Mouse (Mus musculus) left cerebral cortex, adult 18-20 months (tissue): ENCODE measurements around the gene Rack1. TPM values are rescaled to one million over a fixed set of nuclear protein-coding genes. Genes with fewer than 3 reads are reported as not detected.

Experiments
- DNase-seq, 2 experiments: peaks; one replicate each; pipeline ENCODE4 v3.0.0; 2021 to 2022; ENCODE audit warnings: low spot score in 2 of 2, mixed read lengths in 1 of 2
- total RNA-seq, 2 experiments: library from RNA; stranded (reverse); gene quantifications; 2 replicates each; pipeline ENCODE4 v1.2.3; 2021

The Rack1 gene
- total RNA-seq, 2 experiments from 2014 or later = 233 to 240 TPM

DNA sequence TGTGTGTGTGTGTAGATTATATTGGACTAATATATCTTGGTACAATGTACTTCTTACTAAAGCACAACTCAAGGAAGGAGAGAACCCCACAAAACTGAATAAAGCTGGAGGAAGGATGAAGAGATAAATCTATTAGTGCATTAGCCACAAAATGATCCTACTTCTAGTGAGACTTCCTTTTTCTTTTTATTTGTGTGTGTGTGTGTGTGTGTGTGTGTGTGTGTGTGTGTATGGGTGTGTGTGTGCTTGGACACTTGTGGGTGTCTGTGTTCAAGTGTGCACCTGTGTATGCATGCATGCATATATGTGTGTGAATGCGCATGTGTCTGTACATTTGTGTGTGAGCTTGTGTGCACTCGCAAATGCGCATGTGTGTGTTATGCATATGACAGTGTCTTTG is 6.9 kb upstream of the Rack1 start:
- no peak for DNase-seq

DNA sequence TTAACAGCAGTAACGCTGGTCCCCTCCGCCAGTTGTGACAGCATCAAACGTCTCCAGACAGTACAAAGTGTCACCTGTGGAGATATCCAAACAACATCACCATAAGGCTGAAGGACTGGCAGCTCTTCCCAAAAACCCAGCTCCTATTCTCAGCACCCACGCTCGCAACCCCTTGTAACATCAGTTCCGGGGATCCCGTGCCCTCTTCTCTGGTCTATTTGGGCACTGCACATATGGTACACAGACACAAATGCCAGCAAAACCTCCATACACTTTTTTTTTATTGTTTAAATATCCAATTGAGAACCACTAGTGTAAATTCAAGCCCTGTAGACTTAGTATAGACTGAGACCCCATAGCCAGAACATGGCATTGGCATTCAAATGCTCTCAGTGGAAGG is 4.9 kb upstream of the Rack1 start:
- DNase-seq = no peak

DNA sequence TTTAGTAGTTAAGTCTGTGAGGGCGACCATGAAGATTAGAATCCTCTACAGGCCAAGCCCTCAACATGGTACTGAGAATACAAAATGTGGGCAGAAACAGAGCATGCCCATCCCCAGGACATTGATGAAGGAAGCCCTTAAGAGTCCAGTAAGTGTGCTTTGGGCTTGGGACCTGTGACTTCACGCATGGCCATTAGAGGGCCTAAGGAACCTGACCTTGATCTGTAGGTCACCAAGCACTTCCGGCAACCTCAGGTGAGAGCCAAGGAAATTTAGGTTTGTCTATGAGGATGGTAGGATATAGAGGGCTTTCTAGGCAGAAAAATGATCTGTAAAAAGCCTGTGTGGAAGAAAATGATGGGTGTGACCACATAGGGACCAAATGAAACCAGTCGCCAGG is 3.8 kb upstream of the Rack1 start:
- DNase-seq = no peak

DNA sequence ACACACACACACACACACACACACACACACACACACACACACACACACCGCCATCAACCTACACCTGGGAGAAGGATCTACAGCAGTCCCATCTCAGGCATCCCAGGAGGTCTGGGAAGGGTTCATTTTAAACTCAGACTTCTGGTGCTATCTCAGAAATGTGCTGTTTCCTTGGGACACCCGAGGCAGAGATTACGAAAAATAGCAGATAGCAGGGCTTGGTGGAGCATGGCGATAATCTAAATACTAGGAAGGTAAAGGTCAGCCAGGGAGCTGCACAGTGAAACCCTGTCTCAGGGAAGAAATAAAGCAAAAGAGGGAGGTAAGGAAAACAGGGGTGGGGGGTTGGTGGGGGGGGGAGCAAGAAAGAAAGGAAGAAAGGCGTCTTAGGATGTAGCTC is 2.8 kb upstream of the Rack1 start:
- DNase-seq = no peak

DNA sequence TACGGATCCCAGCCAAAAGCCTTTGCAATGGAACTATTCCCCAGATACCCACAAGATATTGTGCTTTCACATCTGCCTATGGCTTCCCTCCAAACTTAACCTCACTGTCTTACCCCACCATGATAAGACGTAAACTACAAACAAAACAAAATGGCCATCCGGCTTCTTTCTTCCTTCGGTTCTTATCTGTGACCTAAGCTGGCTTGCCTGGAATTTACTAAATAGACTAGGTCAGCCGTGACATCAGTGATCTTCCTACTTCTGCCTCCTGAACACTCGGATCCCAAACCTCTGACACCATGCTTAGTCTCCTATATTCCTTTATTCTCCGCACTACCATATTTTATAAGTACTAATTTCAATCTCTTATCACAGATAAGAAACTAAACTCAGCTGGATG is 1.8 kb upstream of the Rack1 start:
- DNase-seq = no peak

DNA sequence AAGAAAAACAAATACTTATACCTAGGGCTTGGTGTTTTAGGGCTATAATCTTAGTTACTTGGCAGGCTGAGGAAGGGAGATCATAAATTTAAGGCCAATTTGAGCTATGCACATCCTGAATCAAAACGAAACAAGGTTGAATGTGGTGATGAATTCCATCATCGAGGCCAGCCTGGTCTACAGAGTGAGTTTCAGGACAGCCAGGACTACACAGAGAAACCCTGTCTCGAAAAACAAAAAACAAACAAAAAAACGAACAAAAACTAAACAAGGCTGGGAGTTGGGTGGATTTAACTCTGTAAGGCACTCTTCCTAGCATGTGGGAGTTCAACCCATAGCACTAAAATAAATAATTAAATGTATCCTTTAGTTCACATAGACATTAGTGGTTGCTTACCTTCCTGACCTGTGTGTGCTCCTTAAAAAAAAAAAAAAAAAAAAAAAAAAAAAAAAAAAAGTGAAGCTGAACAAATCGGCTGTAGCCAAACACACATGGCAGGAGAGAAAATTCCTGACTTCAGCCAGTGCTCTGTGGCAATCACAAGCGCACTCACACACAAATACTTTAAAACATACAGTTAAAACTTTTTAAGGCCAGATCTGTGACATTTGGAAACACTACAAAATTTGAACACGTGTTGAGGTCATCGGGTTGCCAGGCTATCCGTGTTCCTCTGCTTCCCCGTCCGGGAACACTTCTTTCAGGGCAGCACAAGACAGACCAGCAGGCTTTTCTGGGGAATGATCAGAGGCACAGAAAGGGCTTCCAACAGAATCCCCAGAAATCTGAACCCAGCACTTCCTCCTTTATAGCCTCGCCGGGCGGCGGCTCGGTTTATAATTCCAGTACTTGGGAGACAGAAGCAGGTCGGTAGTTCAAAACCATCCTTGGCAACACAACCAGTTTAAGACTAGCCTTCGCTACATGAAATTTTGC is 880 bp upstream of the Rack1 start:
- DNase-seq = no peak

DNA sequence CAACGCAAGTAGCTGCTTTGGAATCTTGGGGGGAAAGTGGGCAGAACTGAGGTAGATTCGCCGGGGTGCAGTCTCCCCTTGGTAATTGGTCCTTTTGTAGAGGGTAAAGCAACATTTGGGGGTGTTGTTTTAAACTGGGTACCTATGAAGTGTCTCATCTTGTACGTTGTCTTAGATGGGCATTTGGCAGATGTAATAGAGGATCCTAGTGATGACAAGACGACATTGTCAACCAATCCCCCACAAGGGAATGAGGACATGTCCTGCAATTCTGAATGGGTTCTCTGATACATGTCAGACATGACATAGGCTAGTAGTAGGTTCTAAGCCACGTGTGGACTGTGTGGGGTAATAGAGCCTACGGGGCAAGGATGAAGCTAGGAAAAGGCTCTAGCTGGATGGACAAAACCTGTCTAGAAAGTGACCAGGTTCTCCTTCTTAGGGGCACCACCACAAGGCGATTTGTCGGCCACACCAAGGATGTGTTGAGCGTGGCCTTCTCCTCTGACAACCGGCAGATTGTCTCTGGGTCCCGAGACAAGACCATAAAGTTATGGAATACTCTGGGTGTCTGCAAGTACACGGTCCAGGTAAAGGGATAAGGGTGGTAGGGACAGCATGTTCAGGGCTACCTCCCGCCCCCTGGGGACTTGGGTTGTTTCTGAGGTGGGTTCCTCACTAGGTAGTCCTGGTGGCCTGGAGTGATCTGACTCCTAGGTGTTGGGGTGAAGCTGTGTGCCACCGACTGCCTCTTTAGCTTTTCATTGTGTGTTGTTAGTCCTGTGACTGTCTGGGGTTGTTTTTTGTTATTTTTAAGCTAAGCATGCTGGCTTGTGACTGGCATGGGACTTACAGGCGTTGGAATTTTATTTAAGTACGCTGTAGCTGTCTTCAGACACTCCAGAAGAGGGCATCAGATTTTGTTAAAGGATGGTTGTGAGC is 2.0 kb downstream of the Rack1 start:
- DNase-seq = no peak

DNA sequence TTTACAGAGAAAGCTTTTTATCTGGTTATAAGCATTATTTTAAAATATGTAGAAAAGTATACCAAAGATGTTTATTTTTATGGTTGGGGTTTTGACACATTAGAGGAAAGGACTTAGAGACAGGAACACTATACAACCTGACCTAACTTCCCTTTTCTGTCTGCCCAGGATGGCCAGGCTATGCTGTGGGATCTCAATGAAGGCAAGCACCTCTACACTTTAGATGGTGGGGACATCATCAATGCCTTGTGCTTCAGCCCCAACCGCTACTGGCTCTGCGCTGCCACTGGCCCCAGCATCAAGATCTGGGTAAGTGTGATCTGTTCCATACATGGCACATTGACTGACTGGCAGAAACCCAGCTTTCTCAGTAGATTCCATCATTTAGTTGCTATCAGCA is 3.9 kb downstream of the Rack1 start:
- DNase-seq = no peak

DNA sequence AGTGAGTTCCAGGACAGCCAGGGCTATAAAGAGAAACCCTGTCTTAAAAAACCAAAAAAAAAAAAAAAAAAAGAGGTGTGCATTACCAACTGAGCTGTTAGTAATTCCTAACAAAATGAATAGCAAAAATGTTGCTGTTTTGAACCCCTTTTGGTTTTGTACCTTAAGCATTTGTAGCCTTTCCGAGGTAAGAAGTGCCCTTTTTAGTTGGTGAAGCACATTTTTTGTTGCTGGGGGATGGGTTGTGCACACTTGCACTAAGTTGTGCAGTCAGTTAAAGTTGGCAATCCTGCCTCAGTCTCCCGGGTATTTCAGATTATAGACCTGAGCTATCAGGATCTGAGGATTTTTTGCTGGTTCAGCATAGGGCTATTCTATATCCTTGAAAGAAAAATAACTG is 4.8 kb downstream of the Rack1 start:
- DNase-seq = no peak

DNA sequence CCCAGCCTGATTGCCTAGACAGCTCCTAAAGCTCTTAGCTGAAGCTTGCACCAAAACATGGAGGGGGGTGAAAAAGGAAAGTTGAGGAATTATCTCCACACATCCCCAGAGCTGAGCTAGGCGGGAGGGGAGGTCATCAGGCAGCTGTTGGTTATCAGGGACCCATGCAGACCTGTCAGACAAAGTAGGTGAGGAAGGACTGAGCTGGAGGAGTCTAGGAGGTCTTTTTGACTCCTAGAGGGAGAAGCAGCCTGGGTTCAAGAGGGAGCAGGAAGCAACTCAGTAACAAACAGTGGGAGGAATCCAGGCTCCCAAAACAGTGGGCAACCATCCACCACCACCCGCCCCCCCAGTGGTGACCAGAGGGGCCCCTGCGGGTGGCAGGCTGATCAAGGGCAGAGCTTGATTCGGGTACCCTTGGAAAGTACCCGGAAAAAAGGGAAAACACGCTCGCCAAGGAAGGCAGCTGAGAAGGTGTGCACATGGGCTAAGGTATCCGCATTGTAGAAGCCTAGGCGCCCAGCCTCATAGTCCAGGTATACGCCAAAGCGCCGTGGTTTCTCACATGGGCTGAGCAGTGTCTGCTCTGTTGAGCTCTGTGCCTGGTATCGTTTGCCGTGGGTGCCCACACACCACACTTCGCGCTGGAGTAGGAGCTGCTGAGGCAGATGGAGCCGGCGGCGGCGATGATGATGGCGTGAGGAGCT is 6.9 kb downstream of the Rack1 start:
- peak; percentile 44 to 60 for DNase-seq

DNA sequence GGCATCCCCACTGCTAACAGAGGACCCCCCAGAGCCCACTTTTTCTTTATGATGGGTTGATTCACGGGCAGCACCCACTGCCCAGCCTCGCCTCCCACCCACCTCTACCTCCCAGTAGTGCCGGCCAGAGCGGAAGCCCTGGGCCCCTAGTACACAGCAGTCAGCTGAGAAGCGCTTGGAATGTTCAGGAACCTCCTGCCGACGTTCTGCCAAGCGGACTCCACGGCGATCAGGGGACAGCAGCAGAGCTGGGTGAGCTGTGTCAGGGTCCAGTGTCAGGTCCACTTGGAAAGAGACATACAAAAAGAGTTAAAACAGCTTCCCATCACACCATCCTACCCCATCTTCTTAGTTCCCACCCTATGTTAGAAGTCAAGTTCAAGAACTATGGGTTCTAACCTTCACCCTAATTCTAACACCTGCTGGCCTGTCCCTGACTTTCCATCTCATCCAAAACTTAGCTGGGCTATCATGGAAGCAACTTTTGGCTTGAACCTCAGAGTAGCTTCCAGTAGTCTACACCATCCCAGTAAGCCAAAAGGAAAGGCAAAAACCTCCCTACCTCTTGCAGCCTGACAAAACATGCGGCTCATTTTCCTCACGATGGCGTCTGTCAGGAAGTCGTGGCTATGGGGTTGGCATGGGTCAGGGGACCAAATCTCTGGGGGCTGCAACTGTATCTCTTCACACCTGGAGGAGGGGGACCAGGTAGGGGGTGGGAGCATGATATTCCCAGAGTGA is 7.6 kb downstream of the Rack1 start:
- no peak for DNase-seq

DNA sequence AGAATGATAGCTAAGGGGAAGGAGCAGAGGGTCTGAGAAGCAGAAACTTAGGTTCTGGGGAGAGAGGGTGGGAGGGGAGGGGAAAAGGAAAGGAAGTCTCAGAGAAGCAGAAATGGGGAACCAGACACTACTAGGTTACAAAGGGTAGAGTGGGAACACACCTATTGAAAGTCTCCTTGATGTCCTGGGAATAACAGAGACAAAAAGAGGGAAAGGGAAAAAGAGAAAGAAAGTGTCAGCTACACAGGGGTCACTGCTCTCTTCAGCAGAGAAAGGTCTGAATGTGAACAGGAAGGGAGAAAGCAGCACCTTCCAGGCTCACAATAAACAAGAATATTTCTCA is 8.1 kb downstream of the Rack1 start:
- no peak for DNase-seq

DNA sequence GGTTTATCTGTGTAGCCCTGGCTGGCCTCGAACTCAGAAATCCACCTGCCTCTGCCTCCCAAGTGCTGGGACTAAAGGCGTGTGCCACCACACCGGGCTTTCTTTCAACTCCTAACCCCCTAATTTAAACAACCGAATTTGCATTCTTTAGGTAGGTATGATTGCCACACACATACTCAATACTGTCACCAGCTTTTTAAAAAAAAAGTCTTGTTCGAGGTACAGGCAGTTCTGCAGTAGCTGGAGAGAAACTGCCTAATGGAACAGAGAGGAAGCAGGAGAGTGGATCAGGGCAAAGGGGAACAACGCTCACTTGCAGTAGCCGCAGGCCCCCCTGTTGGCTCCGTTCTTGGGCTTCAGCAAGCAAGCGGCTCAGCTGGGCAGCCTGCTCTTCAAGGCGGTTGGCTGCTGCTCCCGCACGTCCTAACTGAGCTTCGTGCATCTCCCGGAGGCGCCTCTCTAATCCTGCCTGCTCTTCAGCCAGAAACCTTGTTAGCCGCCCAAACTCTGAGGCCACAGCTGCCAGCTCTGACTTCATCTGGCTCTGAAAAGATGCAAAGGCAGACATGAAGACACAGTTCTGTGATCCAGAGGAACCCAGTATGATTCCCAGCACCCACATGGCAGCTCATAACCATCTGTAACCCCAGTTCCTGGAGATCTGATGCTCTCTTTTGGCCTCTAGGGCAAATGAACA is 8.8 kb downstream of the Rack1 start:
- DNase-seq = no peak

DNA sequence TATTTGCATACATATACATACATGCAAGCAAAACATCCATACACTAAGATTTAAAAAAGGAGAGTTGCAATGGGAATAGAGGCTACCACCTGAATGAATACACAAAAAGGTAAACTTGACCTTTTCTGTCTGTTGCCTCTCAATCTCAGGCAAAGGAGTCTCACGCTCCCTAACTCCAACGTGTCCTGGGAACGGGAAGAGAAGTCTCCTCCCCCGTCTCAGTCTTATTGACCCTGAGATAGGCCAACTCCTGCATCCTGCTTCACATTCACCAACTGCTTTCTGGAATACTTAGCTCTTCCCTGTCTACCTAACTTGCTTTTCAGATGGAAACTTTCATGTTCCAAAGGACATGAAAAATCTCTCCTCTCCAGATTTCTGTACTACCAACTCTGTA is 9.3 kb downstream of the Rack1 start:
- no peak for DNase-seq

DNA sequence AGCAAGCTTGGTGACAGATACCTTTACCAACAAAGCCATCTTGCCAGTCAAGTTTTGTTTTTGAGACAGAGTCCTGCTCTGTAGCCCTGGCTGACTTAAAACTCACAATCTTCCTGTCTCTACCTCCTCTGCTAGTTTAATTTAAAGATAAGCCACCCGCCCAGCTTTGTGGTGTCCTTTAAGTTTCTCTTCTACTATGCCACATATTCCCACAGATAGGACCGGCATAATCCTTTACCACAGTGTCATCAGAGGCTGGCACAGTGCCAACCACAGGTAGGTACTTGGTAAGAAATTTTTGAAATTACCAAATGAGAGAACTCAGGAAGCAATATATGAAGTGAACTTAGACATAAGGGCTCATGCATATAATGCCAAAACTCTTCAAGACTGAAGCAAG is 10.0 kb downstream of the Rack1 start:
- DNase-seq = no peak

DNA sequence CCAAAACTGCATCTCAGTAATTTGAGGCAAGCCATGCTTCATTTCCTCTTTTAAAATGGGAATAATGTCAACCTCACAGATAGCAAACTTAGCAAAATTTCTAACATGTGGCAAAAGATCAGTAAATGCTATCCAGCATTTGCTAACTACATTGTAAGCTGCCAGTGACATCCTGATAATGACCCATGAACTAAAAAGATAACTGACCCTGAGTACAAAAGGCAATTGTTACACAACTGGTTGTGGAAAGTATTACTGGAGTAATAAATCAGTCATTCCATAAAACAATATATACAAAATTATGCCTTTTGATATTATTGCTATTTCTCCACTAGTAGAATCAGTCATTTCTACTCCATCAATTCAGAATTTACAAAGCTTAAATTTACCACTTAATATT is 13.7 kb downstream of the Rack1 start:
- DNase-seq = no peak

DNA sequence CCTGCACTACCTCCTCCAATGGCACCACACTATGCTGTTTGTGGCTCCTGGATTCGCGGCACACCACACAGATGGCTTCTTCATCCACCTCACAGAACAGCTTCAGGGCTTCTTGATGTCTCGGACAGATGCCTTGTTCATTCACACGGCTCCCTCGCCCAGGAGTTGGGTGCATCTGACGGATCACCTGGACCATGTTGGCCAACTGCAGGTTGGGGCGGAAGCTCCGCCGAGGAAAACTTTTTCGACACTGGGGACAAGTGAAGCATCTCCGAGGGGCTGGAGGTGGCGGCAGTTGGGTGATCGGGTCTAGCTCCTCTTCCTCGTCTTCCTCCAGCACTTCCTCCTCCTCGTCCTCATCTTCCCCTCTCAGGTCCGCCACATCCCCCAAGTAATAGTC is 15.7 kb downstream of the Rack1 start:
- DNase-seq = no peak

DNA sequence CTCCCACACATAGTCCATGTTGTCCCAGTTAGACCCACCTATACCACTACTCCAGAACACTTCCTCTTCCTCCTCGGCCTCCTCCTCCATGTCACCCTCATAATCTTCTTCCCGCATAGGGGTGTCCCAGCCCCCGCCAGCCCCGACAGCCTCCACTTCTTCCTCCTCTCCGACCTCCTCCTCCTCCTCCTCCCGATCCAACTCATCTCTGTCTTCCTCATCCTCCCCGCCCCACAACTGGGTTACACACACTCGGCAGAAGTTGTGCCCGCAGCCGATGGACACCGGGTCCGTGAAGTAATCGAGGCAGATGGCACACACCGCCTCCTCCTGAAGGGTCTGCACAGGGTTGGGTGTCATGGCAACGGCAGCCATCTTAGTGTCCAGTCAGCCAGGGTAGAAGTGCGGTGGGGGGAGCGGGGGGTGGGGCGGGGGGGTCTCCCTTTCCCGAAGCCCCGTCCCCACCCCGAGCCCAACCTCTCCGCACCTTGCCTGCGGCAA is 16.2 kb downstream of the Rack1 start:
- peak in 1 of 2 experiments; percentile 32 for DNase-seq

DNA sequence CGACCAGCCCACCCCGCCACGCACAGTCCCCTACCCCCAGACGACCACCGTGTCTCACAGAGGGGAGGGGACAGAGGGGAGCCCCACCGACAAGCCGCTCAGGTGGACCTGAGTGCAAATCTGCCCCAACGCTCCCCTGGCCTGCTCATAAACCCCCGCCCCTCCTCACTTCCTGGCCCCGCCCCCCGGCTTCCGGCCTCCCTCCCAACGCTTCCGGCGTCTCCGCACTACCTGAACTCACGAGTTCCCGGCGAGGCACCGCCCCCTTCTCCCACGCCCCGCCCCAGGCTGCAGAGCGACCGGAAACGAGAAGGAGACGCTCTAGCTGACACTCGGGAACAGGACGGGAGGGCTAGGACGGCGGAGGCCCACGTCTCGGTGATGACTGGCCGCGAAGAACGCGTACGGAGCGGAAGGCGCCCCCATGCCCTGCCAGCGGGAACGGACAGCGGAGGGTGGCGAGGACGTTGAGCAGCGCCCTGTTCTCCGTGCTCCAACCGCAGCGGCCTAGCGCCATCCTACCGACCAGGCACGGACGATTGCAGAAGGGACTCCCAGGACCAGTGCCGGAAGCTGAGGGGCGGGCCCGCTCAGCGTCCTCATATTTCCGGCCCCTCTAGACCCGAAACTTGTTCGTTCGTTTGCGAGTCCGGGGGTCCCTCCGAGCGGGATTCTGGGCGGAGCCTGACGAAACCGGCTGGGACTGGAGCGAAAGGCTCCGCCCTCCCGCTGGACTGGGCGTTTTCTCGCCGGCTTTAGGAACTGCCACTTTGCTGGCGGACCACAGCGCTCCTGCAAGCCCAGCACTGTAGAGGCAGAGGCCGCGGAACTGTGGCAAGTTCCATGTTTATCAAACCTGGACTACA is 16.9 kb downstream of the Rack1 start, which contains the start of gene Trim41:
Gene Trim41 (minus strand): TSS at position 554 of the 866 bp plus-strand sequence.
- DNase-seq = peak; percentile 98
